Mouse (Mus musculus) liver, embryonic 12.5 days (tissue): ENCODE measurements around the gene Gm10974. TPM values are rescaled to one million over a fixed set of nuclear protein-coding genes. Genes with fewer than 3 reads are reported as not detected.

Experiments used
- ATAC-seq: fragments of 200-750 bp; cut with Nextera tagmentation; 2 replicates; pipeline ENCODE4 v1.8.0; 2017; ENCODE audit warnings: moderate number of reproducible peaks, mild to moderate bottlenecking, moderate library complexity
- H3K27ac ChIP-seq: fragments of 300-500 bp; sonication (generic); 2 replicates; pipeline ENCODE4 v1.5.1; 2016; ENCODE audit warnings: mild to moderate bottlenecking
- H3K27me3 ChIP-seq: fragments of 300-500 bp; sonication (generic); replicated peaks from 2 replicates; pipeline ENCODE4 v1.6.1; 2016; ENCODE audit warnings: mild to moderate bottlenecking, moderate library complexity
- H3K36me3 ChIP-seq: fragments of 300-500 bp; sonication (generic); 2 replicates; pipeline ENCODE4 v1.6.1; 2016; ENCODE audit warnings: mild to moderate bottlenecking, moderate library complexity
- H3K4me1 ChIP-seq: fragments of 300-500 bp; sonication (generic); 2 replicates; pipeline ENCODE4 v1.6.1; 2016
- H3K4me2 ChIP-seq: fragments of 300-500 bp; sonication (generic); 2 replicates; pipeline ENCODE4 v1.6.1; 2016; ENCODE audit warnings: mild to moderate bottlenecking, moderate library complexity
- H3K4me3 ChIP-seq: fragments of 300-500 bp; sonication (generic); 2 replicates; pipeline ENCODE4 v1.5.1; 2016; ENCODE audit warnings: mild to moderate bottlenecking, moderate library complexity
- H3K9ac ChIP-seq: fragments of 300-500 bp; sonication (generic); 2 replicates; pipeline ENCODE4 v1.6.1; 2016; ENCODE audit warnings: mild to moderate bottlenecking, moderate library complexity
- H3K9me3 ChIP-seq: fragments of 300-500 bp; sonication (generic); replicated peaks from 2 replicates; pipeline ENCODE4 v1.6.1; 2016; ENCODE audit warnings: mild to moderate bottlenecking, moderate library complexity
- WGBS: fragments of 180-500 bp; shearing (Covaris S2); methylation state at CpG from one replicate; pipeline ENCODE4 v1.1.7; 2016; ENCODE audit not compliant: insufficient replicate concordance; 5-methylcytosine and 5-hydroxymethylcytosine counted together
- polyA plus RNA-seq: library from polyadenylated mRNA; unstranded; fragments of >200 nt; fragmentation: Nextera tagmentation; extraction: Ambion mirVana; gene quantifications from 2 replicates; pipeline ENCODE4 v1.2.1, GENCODE M21; 2016

The Gm10974 gene
- polyA plus RNA-seq, 1 experiment from 2014 or later, result not detected

DNA sequence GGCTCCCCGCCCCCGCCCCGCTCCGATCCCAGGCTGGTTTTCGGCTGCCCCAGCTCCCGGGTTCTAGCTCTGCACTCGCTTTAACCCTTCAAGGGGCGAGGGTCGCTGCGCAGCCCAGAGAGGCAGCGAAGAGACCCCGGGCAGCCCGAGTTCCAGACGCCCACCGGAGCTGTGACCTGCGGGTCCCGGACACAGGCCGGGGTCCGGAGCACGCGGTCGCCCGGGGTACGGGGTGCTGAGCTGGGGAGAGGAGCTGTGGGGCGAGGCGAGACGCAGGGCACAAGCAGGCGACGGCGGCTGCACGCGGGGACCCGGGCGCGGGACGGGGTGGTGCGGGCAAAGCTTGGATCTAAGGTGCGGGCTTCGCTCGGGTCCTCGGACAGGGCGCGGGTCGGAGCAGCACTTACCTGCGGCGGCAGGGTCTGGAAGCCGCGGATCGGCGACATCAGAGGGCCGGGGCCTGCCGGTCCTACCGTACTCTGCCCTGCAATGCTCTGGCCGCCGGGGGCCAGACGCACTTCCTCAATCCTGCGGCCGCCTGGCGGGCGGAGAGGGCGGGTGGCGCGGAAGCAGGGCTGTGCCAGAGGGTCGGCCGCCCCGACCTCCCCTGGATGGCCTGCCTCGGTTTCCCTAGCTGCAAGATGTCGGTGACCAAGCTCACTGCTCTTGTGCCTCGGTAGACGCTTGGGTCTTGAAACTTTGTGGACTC lies 22.3 kb downstream of the Gm10974 start, which contains the start of gene Lrrk1:
Gene Lrrk1 (minus strand): TSS at position 538 of the 709 bp plus-strand sequence.
- Histone ChIP-seq H3K36me3 (no peaks in the 10 kb centered on the region; the same call in 1 of the 2 replicates), H3K27me3 (no peaks in the 10 kb centered on the region), H3K4me3 (peak within 1 kb of the TSS; percentile 68), H3K27ac (peak within 1 kb of the TSS; percentile 39; the same call in 1 of the 2 replicates), H3K9me3 (no peaks in the 10 kb centered on the region), H3K9ac (peak within 1 kb of the TSS; percentile 82), H3K4me2 (peak within 1 kb of the TSS; percentile 96), H3K4me1 (peaks cover 6% of the 10 kb centered on the region)
- peak; percentile 74 for ATAC-seq
- under 1% methylated on average over 61 of the region's 70 CpGs for WGBS

DNA sequence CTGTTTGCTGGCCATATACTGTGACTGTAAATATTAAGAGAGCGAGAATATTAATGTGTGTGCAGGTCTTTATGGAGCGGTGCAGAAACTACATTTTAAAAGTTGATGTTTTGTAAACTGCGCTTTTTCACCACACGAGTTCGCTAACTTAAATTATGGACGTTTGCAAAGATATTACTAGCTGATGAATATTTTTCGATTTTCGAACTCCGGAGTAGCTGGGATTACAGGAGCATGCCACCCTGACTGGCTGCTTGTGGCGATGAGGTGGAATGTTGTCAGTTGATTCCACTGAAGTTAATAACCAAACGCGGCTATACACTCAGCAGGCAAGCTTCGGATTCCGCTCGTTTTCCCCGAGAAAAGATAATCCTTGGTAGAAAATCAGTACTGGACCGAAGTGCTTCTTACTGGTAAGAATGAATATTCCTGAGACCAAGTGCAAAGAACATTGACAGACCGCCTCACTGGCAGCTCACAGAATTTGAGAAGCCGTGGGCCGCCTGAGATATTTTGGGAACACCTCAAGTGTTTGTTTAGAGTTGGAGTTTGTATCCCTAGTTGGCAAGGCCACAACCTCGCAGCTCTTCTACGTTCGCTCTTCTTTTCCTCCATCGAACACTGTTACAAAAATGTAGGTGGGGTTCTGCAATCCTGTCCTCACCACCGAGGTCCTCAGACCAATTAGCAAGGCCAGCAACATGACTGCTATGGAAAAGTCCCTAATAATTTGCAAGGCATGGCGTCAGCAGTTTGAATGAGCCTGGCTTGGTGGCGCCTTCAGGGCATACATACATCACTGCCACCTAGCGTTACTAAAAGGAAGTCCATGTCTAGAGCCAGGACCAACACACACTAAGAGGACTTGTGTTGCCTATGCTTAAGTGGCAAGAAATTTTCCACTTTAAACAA lies 23.2 kb downstream of the Gm10974 start:
- Histone ChIP-seq H3K4me2 (peak overlapping the region; percentile 96), H3K9me3 (no peaks in the 10 kb centered on the region), H3K4me1 (peaks cover 6% of the 10 kb centered on the region), H3K4me3 (peak overlapping the region; percentile 68), H3K27ac (0 out of 2 replicates have a peak overlapping the region, but pooled peaks have one; percentile 39), H3K27me3 (no peaks in the 10 kb centered on the region), H3K9ac (peak overlapping the region; percentile 82), H3K36me3 (no peaks in the 10 kb centered on the region; the same call in 1 of the 2 replicates)
- ATAC-seq, result peak; percentile 58
- WGBS, result 17% methylated on average over 28 of the region's 28 CpGs

DNA sequence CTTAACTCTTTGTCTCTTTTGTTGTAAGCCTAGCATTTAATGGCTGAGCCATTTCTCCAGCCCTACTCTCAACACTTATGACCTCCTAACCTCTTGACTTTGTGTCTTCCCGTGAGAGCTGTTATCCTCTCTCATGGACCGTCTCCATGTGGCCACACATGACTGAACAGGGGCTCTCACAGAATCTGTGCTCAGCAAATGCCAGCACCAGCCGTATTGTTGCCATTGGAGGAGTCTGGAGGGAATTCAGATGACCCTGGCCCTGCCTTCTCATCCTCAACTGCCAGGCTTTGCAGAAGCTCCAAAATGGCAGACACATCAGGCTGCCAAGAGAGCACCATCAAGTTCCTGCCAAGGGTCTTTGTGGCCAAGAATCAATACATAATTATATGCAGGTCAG lies 31.6 kb downstream of the Gm10974 start:
- WGBS, result 69% methylated on average over 3 of the region's 3 CpGs
- no peaks in the 10 kb centered on the region for H3K36me3 ChIP-seq
- no peaks in the 10 kb centered on the region for H3K9me3 ChIP-seq
- H3K4me3 ChIP-seq, result no peak overlapping the region
- no peaks in the 10 kb centered on the region for H3K27me3 ChIP-seq
- H3K9ac ChIP-seq, result no peak overlapping the region
- H3K27ac ChIP-seq, result no peak overlapping the region
- H3K4me2 ChIP-seq, result no peak overlapping the region
- no peak for ATAC-seq
- no peaks in the 10 kb centered on the region for H3K4me1 ChIP-seq

DNA sequence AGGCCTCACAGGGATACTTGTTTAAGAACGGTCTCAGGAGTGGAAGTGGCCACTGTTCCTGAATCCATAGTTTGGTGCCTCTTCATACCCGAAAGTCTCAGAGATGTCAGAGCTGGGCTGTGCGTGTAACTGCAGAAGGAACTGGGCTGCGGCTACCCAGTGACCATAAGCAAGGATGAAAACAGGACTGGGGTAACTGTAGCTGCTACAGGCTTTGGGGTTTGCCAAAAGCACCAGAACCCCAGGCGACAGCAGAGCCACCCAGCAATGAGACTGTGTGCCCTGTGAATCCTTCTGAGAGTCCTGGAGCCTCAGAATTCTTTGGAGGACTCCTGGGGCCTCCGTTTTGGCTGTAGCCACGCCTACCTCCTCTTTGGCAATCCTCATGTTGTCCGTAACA lies 35.9 kb downstream of the Gm10974 start:
- no peak overlapping the region for H3K4me3 ChIP-seq
- H3K27me3 ChIP-seq, result 0 out of 2 replicates have a peak, but pooled peaks cover 3% of the 10 kb centered on the region
- no peak overlapping the region for H3K27ac ChIP-seq
- H3K9ac ChIP-seq, result no peak overlapping the region
- no peaks in the 10 kb centered on the region for H3K9me3 ChIP-seq
- H3K4me1 ChIP-seq, result peaks cover 17% of the 10 kb centered on the region
- no peak overlapping the region for H3K4me2 ChIP-seq
- WGBS, result 56% methylated on average over 8 of the region's 8 CpGs
- H3K36me3 ChIP-seq, result no peaks in the 10 kb centered on the region
- no peak for ATAC-seq

DNA sequence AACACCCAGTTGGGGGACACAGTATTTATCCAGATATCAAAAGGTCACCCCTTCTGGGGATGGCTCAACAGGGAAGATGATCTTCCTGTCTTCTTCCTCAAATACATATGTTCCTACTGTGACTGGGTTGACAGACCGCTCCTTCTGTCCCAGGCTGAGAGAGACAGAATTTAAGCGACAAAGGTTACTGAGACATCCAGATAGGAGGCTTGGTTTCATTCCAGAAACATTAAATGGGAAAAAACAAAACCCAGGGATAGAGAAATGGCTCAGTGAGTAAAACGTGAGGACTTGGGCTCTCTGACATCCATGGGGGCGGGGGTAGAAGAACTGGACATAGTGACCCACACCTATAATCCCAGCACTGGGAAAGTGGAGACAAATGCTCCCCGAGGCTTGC lies 37.2 kb downstream of the Gm10974 start:
- H3K4me1 ChIP-seq, result peaks cover 17% of the 10 kb centered on the region
- no peak overlapping the region for H3K4me2 ChIP-seq
- 63% methylated on average over 5 of the region's 5 CpGs for WGBS
- ATAC-seq, result no peak
- H3K9me3 ChIP-seq, result no peaks in the 10 kb centered on the region
- no peak overlapping the region for H3K9ac ChIP-seq
- H3K4me3 ChIP-seq, result no peak overlapping the region
- H3K27ac ChIP-seq, result no peak overlapping the region
- H3K36me3 ChIP-seq, result no peaks in the 10 kb centered on the region
- 0 out of 2 replicates have a peak, but pooled peaks cover 7% of the 10 kb centered on the region for H3K27me3 ChIP-seq

DNA sequence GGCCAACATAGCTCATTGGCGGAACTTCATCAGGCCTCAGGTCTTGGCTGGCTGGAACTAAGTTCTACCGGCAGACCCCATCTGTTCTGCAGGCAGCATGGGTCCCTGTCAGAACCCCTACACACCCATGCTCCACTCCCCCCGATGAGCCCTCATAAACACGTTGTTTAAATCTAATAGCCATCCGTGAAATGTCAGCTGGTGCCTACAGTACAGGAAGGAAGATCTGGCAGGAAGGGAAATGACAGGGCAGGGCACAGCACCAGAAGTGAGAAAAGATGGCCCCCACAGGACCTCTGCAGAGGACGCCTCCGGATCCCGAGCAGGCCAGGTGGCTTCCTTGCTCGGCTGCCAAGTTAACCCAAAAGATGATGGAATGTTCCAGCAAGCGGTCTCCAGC lies 38.4 kb downstream of the Gm10974 start:
- ATAC-seq, result no peak
- no peaks in the 10 kb centered on the region for H3K9me3 ChIP-seq
- no peaks in the 10 kb centered on the region for H3K36me3 ChIP-seq
- H3K4me2 ChIP-seq, result no peak overlapping the region
- no peak overlapping the region for H3K4me3 ChIP-seq
- no peak overlapping the region for H3K9ac ChIP-seq
- WGBS, result 48% methylated on average over 10 of the region's 10 CpGs
- H3K27me3 ChIP-seq, result 0 out of 2 replicates have a peak, but pooled peaks cover 7% of the 10 kb centered on the region
- H3K27ac ChIP-seq, result no peak overlapping the region
- peaks cover 17% of the 10 kb centered on the region for H3K4me1 ChIP-seq

DNA sequence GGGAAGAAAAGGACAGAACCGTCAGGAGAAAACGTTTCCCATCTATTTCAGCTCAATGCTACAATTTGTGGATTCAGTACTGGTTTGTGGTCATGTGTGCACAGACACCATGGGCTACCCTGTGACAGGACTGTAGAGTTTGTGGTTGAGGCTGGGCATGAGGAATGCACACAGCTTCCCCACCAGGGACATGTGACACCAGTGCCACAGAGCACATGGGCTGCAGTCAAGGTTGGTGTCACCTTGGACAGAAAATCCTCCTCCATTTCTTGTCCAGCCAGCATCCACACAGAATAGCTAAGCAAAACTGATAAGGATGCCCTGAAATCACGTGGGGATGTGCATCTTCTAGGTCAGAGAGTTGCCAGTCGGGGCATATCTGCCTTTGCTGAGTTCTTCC lies 39.1 kb downstream of the Gm10974 start:
- no peak overlapping the region for H3K27ac ChIP-seq
- H3K4me1 ChIP-seq, result peaks cover 17% of the 10 kb centered on the region
- 43% methylated on average over 4 of the region's 4 CpGs for WGBS
- H3K36me3 ChIP-seq, result no peaks in the 10 kb centered on the region
- ATAC-seq, result no peak
- H3K27me3 ChIP-seq, result 0 out of 2 replicates have a peak, but pooled peaks cover 7% of the 10 kb centered on the region
- H3K9me3 ChIP-seq, result no peaks in the 10 kb centered on the region
- no peak overlapping the region for H3K9ac ChIP-seq
- H3K4me2 ChIP-seq, result no peak overlapping the region
- no peak overlapping the region for H3K4me3 ChIP-seq

DNA sequence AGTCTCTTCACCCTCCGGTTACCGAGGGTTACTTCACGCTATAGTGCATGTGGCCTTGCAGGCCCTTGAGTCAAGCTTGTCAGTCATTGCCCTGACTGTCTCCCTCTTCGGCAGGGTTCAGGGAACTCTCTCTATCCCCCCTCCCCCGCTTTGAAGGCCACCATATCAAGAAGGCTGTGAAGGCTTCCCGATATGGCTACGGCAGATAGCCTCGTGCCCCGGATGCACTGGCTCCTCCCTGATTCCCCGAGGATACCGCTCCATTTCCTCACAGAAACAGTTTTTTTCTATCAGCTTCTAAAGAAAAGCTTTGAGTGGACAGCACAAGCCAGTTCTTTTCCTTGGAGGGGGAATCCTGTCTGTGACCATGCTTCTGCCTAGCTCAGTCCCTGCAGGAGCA lies 39.8 kb downstream of the Gm10974 start:
- no peak for ATAC-seq
- H3K27ac ChIP-seq, result no peak overlapping the region
- peaks cover 17% of the 10 kb centered on the region for H3K4me1 ChIP-seq
- H3K27me3 ChIP-seq, result 0 out of 2 replicates have a peak, but pooled peaks cover 7% of the 10 kb centered on the region
- WGBS, result 19% methylated on average over 11 of the region's 11 CpGs
- H3K9ac ChIP-seq, result no peak overlapping the region
- no peak overlapping the region for H3K4me3 ChIP-seq
- H3K4me2 ChIP-seq, result no peak overlapping the region
- H3K9me3 ChIP-seq, result no peaks in the 10 kb centered on the region
- H3K36me3 ChIP-seq, result no peaks in the 10 kb centered on the region

DNA sequence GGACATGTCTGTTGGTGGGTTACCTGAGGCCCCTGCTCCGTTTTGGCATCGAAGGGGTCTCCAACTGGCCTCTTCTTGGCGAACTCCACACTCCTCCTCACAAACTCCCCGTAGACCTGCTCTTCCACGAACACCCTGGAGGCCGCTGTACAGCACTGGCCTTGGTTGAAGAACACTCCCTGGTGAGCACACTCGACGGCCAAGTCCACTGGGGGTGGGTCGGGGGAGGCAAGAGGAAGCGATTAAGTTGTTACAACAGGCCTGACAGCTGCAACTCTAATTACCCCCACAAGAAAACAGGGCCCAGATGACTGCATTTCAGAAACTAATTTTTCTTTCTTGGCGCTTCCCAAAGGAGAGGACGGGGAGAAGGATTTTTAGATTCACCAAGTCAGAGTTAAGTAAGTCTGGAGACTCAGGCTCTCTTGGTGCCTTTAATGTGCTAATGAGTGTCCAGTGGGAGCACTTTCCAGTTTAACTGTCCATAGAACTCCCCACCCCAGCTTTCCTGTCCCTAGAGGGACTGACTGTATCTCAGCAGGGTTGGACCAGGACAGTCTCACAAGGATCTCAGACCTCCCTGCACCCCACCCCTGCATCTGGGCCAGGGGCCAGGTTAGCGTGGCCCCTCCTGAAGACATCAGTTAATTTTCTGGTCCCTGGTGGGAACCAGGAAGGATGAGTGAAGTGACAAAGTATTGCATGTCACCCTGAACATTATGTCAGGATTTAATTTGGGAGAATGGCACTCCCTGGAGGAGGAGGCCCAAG lies 40.4 kb downstream of the Gm10974 start:
- Histone ChIP-seq H3K4me1 (peaks cover 17% of the 10 kb centered on the region), H3K27me3 (0 out of 2 replicates have a peak, but pooled peaks cover 7% of the 10 kb centered on the region), H3K4me3 (no peak overlapping the region), H3K27ac (no peak overlapping the region), H3K9ac (no peak overlapping the region), H3K36me3 (no peaks in the 10 kb centered on the region), H3K4me2 (no peak overlapping the region), H3K9me3 (no peaks in the 10 kb centered on the region)
- 49% methylated on average over 13 of the region's 13 CpGs for WGBS
- ATAC-seq, result no peak

DNA sequence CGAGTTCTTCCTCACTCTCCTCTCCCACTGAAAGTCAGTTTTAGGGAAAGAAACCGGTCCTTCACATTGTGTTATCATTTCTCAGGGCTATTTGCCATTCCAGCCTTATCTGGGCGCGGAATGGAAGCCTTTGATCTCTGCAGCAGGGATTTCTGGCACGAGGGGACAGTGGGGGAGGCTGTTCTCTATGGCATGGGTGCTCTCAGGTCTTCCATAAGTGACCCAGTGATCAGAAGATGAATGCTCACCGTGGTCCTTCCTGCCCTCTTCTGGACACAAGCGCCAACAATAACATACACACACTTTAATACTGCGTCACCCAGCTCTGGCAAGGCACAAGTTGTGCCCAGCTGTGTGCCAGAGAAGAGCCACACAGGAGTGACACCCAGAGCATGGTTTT lies 41.3 kb downstream of the Gm10974 start:
- 49% methylated on average over 8 of the region's 8 CpGs for WGBS
- Histone ChIP-seq H3K4me1 (peaks cover 17% of the 10 kb centered on the region), H3K9ac (no peak overlapping the region), H3K27me3 (peaks cover 14% of the 10 kb centered on the region; the same call in 1 of the 2 replicates), H3K4me2 (no peak overlapping the region), H3K4me3 (no peak overlapping the region), H3K36me3 (no peaks in the 10 kb centered on the region), H3K27ac (no peak overlapping the region), H3K9me3 (no peaks in the 10 kb centered on the region)
- ATAC-seq, result no peak

DNA sequence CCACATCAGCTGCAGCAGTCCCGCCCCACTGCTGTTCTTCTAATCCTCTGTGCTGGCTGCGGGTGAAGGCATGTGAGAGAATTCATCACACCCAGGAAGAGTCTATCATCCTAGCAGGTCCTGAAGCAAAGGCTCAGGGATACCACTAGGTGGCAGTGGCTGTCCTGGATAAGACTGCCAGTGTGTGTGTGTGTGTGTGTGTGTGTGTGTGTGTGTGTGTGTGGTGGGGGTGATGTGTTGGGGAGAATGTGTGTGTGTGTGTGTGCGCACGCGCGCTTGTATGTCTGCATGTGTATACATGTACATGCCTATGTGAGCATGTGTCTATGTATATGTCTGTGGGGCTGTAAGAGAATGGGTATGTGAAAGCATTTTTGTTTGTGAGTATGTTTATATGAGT lies 43.7 kb downstream of the Gm10974 start:
- ATAC-seq, result no peak
- no peaks in the 10 kb centered on the region for H3K9me3 ChIP-seq
- no peak overlapping the region for H3K4me2 ChIP-seq

More for the DNA sequence above, 43.7 kb downstream of the Gm10974 start:
- peaks cover 21% of the 10 kb centered on the region; the same call in 1 of the 2 replicates for H3K27me3 ChIP-seq
- H3K4me1 ChIP-seq, result peaks cover 12% of the 10 kb centered on the region
- 65% methylated on average over 6 of the region's 6 CpGs for WGBS
- H3K4me3 ChIP-seq, result no peak overlapping the region
- H3K36me3 ChIP-seq, result no peaks in the 10 kb centered on the region
- H3K27ac ChIP-seq, result no peak overlapping the region
- no peak overlapping the region for H3K9ac ChIP-seq
